Mouse (Mus musculus): ENCODE measurements around the gene Slc28a2.

DNA sequence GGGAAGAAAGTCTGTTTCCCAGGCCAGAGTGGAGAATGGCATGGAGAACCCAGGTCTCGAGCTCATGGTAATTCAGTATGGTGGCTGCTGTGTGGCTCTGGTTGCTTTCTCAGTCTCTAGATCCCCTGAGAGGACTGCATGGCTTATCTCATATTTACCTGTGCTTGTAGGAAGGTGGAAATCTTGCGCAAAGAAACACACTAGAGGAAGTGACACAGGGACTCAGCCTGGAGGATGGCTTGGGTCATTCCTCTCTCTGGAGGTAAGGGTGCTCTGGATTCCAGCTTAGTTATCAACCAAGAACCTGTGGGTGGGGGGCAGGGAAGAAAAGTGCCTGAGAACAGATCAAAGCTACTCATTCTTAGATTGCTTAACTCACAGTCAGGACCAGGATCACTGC lies 60.4 kb downstream of the Slc28a2 start:
- TF ChIP-seq GATA1 (IDR thresholded peaks at IDR 0.05; ENCODE audit: borderline replicate concordance, low read length) (no peak), FLI1 (IDR thresholded peaks at IDR 0.05; ENCODE audit: low read length) (no peak)

All from megakaryocyte, embryonic 14.5 days (primary cell).